Mouse (Mus musculus) forebrain, embryonic 13.5 days (tissue): ENCODE measurements around the gene Sppl3. TPM values are rescaled to one million over a fixed set of nuclear protein-coding genes. Genes with fewer than 3 reads are reported as not detected.
A peak's percentile ranks its signal among the peaks of the same experiment; 100 is the strongest.

ENCODE experiments used
- ATAC-seq: fragments of 200-750 bp; cut with Nextera tagmentation; 2 replicates; pipeline ENCODE4 v1.8.0; 2017
- H3K27ac ChIP-seq: fragments of 300-500 bp; sonication (generic); 2 replicates; pipeline ENCODE4 v1.5.1; 2015; ENCODE audit warnings: inconsistent platforms, mild to moderate bottlenecking, moderate library complexity
- H3K27me3 ChIP-seq: fragments of 300-500 bp; sonication (generic); 2 replicates; pipeline ENCODE4 v1.6.1; 2015; ENCODE audit warnings: mild to moderate bottlenecking, inconsistent platforms
- H3K36me3 ChIP-seq: fragments of 300-500 bp; sonication (generic); 2 replicates; pipeline ENCODE4 v1.6.1; 2015; ENCODE audit warnings: mild to moderate bottlenecking, inconsistent platforms; ENCODE audit not compliant: poor library complexity, severe bottlenecking
- H3K4me1 ChIP-seq: fragments of 300-500 bp; sonication (generic); 2 replicates; pipeline ENCODE4 v1.6.1; 2015; ENCODE audit warnings: inconsistent platforms
- H3K4me2 ChIP-seq: fragments of 300-500 bp; sonication (generic); 2 replicates; pipeline ENCODE4 v1.6.1; 2015; ENCODE audit warnings: inconsistent platforms, mild to moderate bottlenecking, moderate library complexity
- H3K4me3 ChIP-seq: fragments of 300-500 bp; sonication (generic); 2 replicates; pipeline ENCODE4 v1.5.1; 2015; ENCODE audit warnings: mild to moderate bottlenecking, inconsistent platforms
- H3K9ac ChIP-seq: fragments of 300-500 bp; sonication (generic); 2 replicates; pipeline ENCODE4 v1.6.1; 2015; ENCODE audit warnings: mild to moderate bottlenecking, inconsistent platforms
- H3K9me3 ChIP-seq: fragments of 300-500 bp; sonication (generic); replicated peaks from 2 replicates; pipeline ENCODE4 v1.6.1; 2016; ENCODE audit warnings: inconsistent platforms
- WGBS: fragments of 180-500 bp; shearing (Covaris S2); methylation state at CpG from one replicate; pipeline ENCODE4 v1.1.7; 2015; 5-methylcytosine and 5-hydroxymethylcytosine counted together
- polyA plus RNA-seq: library from polyadenylated mRNA; unstranded; fragments of >200 nt; fragmentation: Nextera tagmentation; extraction: Ambion mirVana; gene quantifications from 2 replicates; pipeline ENCODE4 v1.2.1, GENCODE M21; 2015

The Sppl3 gene
- polyA plus RNA-seq, 1 experiment from 2014 or later, result 16.0 TPM

DNA sequence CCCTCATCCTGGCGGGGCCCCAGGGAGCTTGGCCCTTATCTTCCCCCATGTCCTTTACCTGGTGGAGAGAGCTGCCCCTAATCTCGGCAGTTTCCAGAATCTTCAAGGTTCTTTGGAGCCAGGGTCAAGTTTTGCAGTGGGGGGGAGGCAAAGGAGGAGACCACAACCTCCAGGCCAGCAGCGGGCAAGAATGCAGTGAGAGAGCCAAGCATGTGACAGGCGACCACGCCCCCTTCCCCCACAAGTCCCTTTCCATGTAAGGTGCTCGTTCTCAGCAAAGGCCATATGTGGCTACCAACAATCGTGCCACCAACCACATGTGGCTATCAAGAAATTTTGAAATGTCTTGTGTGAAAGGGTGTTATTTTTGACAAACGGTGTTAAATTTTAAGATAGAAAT is 37.8 kb upstream of the Sppl3 start:
- Histone ChIP-seq H3K27me3 (no peaks in the 10 kb centered on the region), H3K4me2 (no peak overlapping the region), H3K4me3 (no peak overlapping the region), H3K9me3 (no peaks in the 10 kb centered on the region), H3K27ac (no peak overlapping the region), H3K36me3 (no peaks in the 10 kb centered on the region), H3K9ac (no peak overlapping the region), H3K4me1 (0 out of 2 replicates have a peak, but pooled peaks cover 5% of the 10 kb centered on the region)
- 78% methylated on average over 8 of the region's 8 CpGs for WGBS
- no peak for ATAC-seq

DNA sequence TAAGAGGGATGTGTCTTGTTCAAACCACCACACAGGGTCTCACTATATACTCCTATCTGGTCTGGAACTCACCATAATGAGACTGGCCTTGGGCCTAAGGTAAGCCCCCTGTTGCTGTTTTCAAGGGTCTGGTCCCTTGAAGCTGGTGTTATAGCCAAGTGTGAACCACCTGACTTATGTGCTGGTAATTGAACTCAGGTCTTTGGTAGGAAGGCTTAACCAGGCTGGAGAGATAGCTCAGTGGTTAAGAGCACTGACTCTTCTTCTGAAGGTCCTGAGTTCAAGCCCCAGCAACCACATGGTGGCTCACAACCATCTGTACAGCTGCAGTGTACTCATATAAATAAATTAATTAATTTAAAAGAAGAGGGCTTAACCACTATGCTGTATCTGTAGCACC is 34.0 kb upstream of the Sppl3 start:
- Histone ChIP-seq H3K4me3 (no peak overlapping the region), H3K36me3 (no peaks in the 10 kb centered on the region), H3K4me2 (no peak overlapping the region), H3K4me1 (peaks cover 15% of the 10 kb centered on the region), H3K27me3 (no peaks in the 10 kb centered on the region; the same call in 1 of the 2 replicates), H3K9ac (no peak overlapping the region), H3K27ac (no peak overlapping the region), H3K9me3 (no peaks in the 10 kb centered on the region)
- no peak for ATAC-seq

DNA sequence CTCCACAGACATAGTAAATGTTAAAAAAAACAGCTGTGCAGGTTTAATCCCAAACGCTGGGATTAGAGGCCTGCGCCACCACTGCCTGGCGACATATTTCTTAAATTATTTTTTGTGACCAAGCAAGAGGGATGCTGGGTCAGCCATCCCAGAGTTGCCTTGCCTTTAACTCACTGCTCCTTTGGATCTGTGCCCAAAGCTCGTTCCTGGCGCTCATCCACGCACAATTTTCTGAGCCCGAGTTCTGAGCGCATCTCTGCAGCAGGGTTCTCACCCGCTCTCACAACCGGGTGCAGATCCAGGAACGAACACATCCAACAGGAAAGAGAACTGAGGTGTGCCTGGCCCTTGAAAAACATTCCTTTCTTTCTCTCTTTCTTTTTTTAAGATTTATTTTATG is 32.5 kb upstream of the Sppl3 start:
- Histone ChIP-seq H3K4me3 (no peak overlapping the region), H3K4me2 (no peak overlapping the region), H3K27me3 (no peaks in the 10 kb centered on the region; the same call in 1 of the 2 replicates), H3K9me3 (no peaks in the 10 kb centered on the region), H3K9ac (no peak overlapping the region), H3K4me1 (peaks cover 15% of the 10 kb centered on the region), H3K36me3 (no peaks in the 10 kb centered on the region), H3K27ac (no peak overlapping the region)
- WGBS, result 63% methylated on average over 11 of the region's 11 CpGs
- no peak for ATAC-seq

DNA sequence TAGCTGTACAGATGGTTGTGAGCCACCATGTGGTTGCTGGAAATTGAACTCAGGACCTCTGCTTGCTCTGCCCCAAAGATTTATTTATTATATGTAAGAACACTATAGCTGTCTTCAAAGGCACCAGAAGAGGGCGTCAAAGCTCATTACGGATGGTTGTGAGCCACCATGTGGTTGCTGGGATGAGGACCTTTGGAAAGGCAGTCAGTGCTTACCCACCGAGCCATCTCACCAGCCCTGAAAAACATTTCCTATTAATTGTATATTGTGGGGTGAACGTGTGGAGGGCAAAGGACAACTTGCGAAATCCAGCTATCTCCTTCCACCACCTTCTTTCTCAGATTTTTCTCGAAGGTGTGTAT is 32.1 kb upstream of the Sppl3 start:
- Histone ChIP-seq H3K9me3 (no peaks in the 10 kb centered on the region), H3K36me3 (no peaks in the 10 kb centered on the region), H3K4me3 (peak overlapping the region; percentile 40), H3K9ac (no peak overlapping the region), H3K4me1 (peaks cover 15% of the 10 kb centered on the region), H3K27ac (no peak overlapping the region), H3K4me2 (peak overlapping the region; percentile 78), H3K27me3 (no peaks in the 10 kb centered on the region; the same call in 1 of the 2 replicates)
- ATAC-seq, result no peak
- 2% methylated on average over 6 of the region's 6 CpGs for WGBS

DNA sequence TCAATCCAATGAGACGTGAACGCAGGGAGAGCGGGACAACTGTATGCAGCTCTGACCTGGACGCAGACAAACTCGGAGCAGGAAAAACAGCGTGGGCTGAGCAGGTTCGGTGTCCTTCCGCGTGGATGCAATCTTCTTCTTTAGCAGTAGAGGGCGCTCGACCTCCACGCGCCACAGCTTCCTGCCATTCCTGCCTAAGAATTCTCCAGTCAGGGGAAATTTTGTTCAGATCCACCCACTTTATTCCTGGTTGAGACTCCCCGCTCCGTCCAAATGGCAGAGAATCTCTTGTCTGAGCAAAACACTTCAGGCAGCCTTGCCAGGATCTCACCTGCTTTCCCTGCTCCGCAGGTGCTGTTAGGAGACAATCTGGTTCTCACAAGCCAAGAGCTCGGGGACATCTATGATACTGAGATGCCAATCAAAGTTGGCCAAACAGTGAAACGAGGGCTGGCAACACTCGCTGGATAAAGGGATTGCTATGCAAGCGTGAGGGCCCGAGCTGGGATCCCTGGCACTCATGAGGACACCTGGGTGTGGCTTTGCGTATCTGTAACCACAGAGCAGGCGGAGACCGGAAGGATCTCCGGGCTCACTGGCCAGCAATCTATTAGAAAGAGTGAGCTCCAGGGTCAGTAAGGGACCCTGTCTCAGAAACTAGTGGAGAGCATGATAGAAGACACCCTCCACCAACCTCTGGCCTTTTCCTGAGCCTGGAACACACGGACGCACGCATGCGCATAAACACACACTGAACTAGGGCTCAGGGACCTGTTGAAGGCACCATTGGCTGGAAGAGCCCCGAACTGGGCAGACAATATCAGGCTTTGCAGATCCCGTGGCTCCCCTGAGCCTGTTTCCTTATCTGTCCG is 31.5 kb upstream of the Sppl3 start:
- peaks cover 15% of the 10 kb centered on the region for H3K4me1 ChIP-seq
- no peaks in the 10 kb centered on the region for H3K36me3 ChIP-seq
- peak overlapping the region; percentile 40 for H3K4me3 ChIP-seq
- H3K27me3 ChIP-seq, result no peaks in the 10 kb centered on the region; the same call in 1 of the 2 replicates
- H3K27ac ChIP-seq, result no peak overlapping the region
- ATAC-seq, result peak; percentile 51
- H3K4me2 ChIP-seq, result peak overlapping the region; percentile 78
- 5% methylated on average over 32 of the region's 32 CpGs for WGBS
- H3K9ac ChIP-seq, result peak overlapping the region; percentile 50
- H3K9me3 ChIP-seq, result no peaks in the 10 kb centered on the region

DNA sequence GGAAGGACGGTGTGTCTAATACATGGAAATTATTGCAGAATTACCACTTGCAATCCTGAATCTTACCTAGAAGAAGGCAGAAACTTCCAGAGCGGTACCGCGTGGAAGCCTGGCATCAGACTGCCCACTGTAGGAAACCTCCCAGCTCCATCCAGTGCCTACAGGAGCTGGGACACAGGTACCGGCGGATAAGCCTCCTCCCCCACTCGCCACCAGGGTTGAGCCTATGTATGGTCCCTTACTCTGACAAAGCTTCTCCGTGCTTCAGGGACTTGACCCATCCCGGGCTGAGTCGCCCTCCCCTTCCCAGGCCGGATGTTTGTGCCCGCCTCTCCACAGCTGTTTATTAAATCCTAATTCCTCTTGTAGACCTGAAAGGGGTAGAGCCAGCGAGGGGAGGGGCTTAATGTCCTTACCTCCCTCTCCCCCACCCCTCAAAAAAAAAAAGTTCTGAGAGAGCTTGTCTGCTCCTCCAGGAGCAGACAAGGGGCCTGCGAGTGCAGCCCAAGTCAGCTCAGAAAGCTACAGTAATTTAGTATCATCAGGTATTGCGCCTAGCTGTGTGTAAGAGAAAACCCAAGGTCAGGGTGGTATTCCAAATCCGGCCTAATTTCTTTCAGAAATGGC is 30.7 kb upstream of the Sppl3 start:
- no peaks in the 10 kb centered on the region for H3K9me3 ChIP-seq
- H3K4me2 ChIP-seq, result peak overlapping the region; percentile 78
- no peak overlapping the region for H3K27ac ChIP-seq
- no peak for ATAC-seq
- H3K4me1 ChIP-seq, result peaks cover 15% of the 10 kb centered on the region
- H3K36me3 ChIP-seq, result no peaks in the 10 kb centered on the region
- H3K4me3 ChIP-seq, result peak overlapping the region; percentile 40
- no peaks in the 10 kb centered on the region; the same call in 1 of the 2 replicates for H3K27me3 ChIP-seq
- 21% methylated on average over 16 of the region's 16 CpGs for WGBS
- peak overlapping the region; percentile 34; the same call in 1 of the 2 replicates for H3K9ac ChIP-seq

DNA sequence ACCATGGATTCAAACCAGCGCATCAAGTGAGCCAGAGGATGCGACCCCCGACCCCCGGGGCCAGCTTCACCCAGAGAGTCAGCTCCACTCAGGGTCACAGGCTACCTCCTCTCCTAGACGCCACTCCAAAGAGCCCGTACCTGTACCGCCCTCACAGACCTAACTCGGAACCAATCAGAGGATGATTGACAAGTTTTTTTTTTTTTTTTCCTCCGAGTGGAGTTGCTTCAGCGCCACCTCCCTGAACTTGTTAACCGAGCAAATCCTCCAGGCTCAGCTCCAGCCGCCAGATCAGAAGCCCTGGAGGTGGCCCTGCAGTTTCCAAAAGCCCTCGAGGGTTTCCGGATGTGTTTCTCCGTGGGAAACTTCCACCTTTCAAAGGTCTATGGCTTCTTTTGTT is 28.9 kb upstream of the Sppl3 start:
- Histone ChIP-seq H3K4me1 (peaks cover 15% of the 10 kb centered on the region), H3K4me3 (no peak overlapping the region), H3K27me3 (no peaks in the 10 kb centered on the region; the same call in 1 of the 2 replicates), H3K9me3 (no peaks in the 10 kb centered on the region), H3K4me2 (no peak overlapping the region), H3K27ac (no peak overlapping the region), H3K36me3 (no peaks in the 10 kb centered on the region), H3K9ac (no peak overlapping the region)
- WGBS, result 56% methylated on average over 15 of the region's 15 CpGs
- ATAC-seq, result no peak

DNA sequence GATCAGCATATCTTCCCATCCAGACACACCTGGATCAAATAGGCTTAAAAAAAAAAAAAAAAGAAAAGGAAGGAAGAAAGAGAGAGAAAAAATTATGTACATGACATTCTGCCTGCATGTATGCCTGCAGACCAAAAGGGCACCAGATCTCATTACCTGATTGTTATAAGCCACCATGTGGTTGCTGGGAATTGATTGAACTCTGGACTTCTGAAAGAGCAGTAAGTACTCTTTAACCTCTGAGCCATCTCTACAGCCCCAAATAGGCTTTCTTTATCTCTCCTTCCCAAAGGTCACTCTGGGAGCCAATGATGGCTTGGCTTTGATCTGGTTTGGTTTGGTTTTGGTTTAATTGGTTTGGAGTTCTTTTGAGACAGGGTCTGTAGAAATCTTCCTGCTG is 25.9 kb upstream of the Sppl3 start:
- H3K36me3 ChIP-seq, result no peaks in the 10 kb centered on the region
- no peak for ATAC-seq

DNA sequence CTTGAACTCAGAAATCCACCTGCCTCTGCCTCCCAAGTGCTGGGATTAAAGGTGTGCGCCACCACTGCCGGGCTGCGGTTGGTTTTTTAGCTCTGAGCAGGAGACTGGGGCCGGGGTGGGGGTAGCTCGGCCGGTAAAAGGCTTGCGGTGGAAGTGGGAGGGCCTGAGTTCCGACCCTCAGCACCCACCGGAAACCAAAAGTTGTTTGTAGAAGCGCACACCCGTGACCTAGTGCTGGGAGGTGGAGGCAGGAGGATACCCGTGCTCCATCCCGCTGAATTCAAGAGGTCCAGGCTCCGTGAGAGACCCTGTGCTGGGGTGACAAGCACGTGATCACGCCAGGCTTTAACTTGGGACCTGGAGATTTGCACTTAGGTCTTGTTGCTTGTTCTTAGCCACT is 14.5 kb upstream of the Sppl3 start:
- 85% methylated on average over 16 of the region's 16 CpGs for WGBS
- no peaks in the 10 kb centered on the region for H3K36me3 ChIP-seq
- H3K4me3 ChIP-seq, result no peak overlapping the region
- H3K9me3 ChIP-seq, result no peaks in the 10 kb centered on the region
- no peak overlapping the region for H3K27ac ChIP-seq
- H3K4me1 ChIP-seq, result no peaks in the 10 kb centered on the region
- ATAC-seq, result no peak
- H3K9ac ChIP-seq, result no peak overlapping the region
- H3K4me2 ChIP-seq, result no peak overlapping the region
- no peaks in the 10 kb centered on the region for H3K27me3 ChIP-seq

More for the DNA sequence above, 25.9 kb upstream of the Sppl3 start:
- H3K4me1 ChIP-seq, result peaks cover 2% of the 10 kb centered on the region
- no peaks in the 10 kb centered on the region; the same call in 1 of the 2 replicates for H3K27me3 ChIP-seq
- H3K4me2 ChIP-seq, result no peak overlapping the region
- no peak overlapping the region for H3K4me3 ChIP-seq
- H3K9ac ChIP-seq, result no peak overlapping the region
- no peak overlapping the region for H3K27ac ChIP-seq
- H3K9me3 ChIP-seq, result no peaks in the 10 kb centered on the region

DNA sequence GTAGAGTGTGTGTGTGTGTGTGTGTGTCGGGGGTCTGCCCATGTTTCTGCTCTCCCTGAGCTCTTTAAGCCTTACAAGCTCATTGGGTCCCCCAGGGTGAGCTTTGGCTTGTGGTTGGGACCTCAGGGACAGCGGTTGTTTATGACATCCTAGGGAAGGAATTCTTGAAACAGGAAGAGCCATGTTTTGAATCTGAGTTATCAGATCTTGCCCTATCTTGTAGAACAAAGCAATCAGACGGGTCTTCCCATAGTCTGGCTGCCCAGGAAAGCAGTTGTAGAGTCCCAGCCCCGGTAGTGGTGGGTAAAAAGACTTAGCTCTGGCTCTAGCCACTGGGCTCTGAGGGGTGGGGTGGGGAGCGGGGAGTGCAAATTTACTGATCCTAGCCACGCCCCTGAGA is 13.6 kb upstream of the Sppl3 start:
- no peaks in the 10 kb centered on the region for H3K27me3 ChIP-seq
- no peak overlapping the region for H3K9ac ChIP-seq
- H3K9me3 ChIP-seq, result no peaks in the 10 kb centered on the region
- no peak overlapping the region for H3K4me2 ChIP-seq
- ATAC-seq, result no peak
- H3K27ac ChIP-seq, result no peak overlapping the region
- H3K4me1 ChIP-seq, result no peaks in the 10 kb centered on the region
- WGBS, result 71% methylated on average over 6 of the region's 6 CpGs
- no peaks in the 10 kb centered on the region for H3K36me3 ChIP-seq
- H3K4me3 ChIP-seq, result no peak overlapping the region

DNA sequence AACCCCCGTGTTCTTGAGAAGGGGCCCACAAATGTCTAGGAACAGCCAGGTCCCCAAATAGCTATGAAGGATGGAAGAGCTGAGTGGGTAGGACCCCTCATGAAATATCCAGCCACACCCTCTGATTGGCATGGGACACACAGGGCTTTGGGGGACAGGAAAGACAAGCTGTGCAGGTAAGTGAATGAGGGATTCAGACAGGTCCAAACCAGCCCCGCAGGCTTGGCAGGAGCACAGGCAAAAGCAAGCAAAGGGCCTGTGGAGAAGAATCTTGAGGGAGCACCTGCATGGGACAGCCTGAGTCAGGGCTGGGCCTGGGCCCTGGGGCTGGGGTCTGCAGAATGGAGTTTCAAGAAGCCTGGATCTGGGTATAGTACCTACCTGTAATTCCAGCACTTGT is 10.4 kb upstream of the Sppl3 start:
- no peak overlapping the region for H3K4me3 ChIP-seq
- H3K9ac ChIP-seq, result no peak overlapping the region
- no peaks in the 10 kb centered on the region for H3K9me3 ChIP-seq
- H3K36me3 ChIP-seq, result no peaks in the 10 kb centered on the region
- no peak for ATAC-seq
- 84% methylated on average over 2 of the region's 2 CpGs for WGBS
- no peak overlapping the region for H3K27ac ChIP-seq
- H3K27me3 ChIP-seq, result no peaks in the 10 kb centered on the region
- no peaks in the 10 kb centered on the region for H3K4me1 ChIP-seq
- H3K4me2 ChIP-seq, result no peak overlapping the region

DNA sequence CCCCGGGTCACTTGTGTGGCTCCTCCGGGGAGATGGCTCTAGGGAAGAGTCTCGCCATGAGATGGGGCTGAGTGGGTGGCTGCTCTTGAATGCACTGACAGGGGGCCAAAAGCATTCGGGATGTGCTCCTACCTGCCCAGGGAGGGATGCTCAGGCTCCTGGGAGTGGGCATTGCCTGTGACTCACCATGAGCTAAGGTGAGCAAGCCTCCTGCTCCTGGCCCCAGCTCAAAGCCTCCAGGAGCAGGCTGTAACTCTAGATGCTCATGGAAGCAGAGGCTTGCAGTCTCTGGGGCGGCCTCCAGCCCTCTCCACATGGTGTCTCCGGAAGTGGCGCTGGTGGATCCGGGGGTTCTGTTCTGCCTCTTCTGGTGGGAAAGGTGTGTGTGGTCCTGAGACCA is 9.5 kb upstream of the Sppl3 start:
- Histone ChIP-seq H3K4me2 (no peak overlapping the region), H3K27ac (no peak overlapping the region), H3K9me3 (no peaks in the 10 kb centered on the region), H3K27me3 (no peaks in the 10 kb centered on the region), H3K4me3 (no peak overlapping the region), H3K9ac (no peak overlapping the region), H3K36me3 (no peaks in the 10 kb centered on the region), H3K4me1 (no peaks in the 10 kb centered on the region)
- WGBS, result 79% methylated on average over 8 of the region's 8 CpGs
- no peak for ATAC-seq
